Mouse (Mus musculus): ENCODE data around the gene Wdr5. TPM values are rescaled to one million over a fixed set of nuclear protein-coding genes. Genes with fewer than 3 reads are reported as not detected.

Wdr5 gene
- 10 to 100 TPM; 36.4 to 39.2 TPM for total RNA-seq (2021)
- long read RNA-seq, experiment 1, transcript Wdr5-201 (14 exons, 2,890 nt), result major isoform, 49 of 73 reads
- long read RNA-seq, experiment 1, partial matches to known transcripts, result 20 of 73 reads
- long read RNA-seq, experiment 1, other reads (novel, unspliced or antisense), result 4 of 73 reads
- long read RNA-seq, experiment 2, transcript Wdr5-201 (14 exons, 2,890 nt), result major isoform, 53 of 70 reads
- long read RNA-seq, experiment 2, partial matches to known transcripts, result 3 of 70 reads
- long read RNA-seq, experiment 2, other reads (novel, unspliced or antisense), result 14 of 70 reads

DNA sequence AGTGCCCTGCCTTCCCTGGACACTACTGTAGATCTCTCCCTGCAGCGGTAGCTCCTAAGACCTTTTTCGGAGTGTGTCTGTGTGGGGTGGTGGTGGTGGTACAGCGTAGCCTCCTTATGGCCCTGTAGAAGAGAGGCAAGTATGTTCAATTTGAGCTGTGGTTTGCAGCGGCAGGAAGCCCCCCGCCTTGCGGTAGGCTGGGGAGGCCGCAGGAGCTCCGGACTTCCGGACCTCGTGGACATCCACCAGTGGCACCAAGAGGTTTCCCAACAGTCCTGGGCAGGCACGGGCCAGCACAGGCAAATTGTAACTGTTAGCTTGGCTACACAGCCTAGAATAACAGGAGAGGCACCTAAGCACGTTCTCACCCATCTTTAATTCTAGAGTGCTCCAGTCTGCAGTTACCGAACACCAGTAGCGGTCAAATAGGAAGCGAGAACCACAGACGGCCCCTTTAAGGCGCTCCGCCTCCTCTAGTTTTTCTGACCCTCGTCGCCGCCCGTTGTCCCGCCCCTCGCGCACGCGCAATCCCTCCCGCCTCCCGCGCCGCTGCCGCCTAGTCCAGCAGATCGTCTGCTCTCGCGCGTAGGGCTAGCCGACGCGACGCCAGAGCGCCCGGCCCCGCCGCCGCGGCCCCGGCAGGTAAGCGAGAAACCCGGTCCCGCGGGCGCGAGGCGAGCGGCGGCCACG lies at the start of gene Wdr5:
TSS of gene Wdr5 (plus strand) at position 519 of the 690 bp plus-strand sequence.
- DNase-seq (ENCODE audit: low spot score in 2 of 2), result peak; percentile 98 to 99

DNA sequence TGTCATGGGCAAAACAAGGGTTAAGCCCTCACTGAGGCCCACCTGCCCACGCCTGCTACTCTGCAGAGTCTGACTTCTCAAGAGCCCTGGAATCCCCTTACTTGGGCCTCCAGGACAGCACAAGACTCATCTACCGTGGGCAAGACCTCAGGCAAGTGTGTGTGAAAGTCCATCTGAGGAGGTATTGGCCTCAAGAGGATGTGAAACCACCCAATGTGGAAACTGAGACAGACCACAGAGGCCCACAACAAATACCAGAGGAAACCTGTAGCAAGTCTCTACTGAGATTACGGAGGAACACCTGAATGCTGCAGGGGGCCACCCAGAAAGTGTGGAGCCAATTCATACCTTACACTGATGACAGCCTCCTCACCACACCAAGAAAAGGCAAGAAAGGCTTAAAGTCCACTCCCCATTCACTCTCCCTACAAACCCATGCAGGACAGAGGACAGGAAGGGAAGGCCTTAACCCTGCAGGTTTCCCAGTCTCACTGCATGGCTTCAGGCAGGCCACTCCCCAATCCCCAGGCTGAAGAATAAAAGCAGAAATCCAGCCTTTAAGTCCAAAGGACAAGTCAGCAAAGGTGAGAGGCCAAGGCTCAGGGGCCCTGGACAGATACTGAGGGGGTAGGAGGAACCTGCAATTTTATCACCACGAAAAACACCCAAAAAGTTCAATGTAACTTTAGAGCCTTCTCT lies 45.5 kb upstream of the Wdr5 start:
- DNase-seq (ENCODE audit: low spot score in 2 of 2), result no peak

DNA sequence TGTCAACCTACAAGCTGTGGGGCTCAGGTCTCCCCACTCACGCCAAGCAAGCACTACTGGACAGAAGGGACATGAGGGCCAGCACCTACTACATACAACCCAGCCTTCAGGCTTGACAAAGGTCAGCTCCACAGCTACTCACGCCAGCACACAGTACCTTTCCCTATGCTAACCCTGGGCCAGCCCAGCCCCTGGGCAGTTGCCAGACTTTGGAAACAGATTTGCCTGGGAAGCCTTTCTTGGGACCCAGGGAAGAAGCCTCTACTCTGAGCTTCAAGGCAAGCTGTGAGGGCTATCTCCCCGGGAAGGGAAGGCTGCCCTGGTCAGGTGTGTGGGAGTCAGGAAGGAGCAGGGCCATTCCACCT lies 45.0 kb upstream of the Wdr5 start:
- no peak for DNase-seq (ENCODE audit: low spot score in 2 of 2)

DNA sequence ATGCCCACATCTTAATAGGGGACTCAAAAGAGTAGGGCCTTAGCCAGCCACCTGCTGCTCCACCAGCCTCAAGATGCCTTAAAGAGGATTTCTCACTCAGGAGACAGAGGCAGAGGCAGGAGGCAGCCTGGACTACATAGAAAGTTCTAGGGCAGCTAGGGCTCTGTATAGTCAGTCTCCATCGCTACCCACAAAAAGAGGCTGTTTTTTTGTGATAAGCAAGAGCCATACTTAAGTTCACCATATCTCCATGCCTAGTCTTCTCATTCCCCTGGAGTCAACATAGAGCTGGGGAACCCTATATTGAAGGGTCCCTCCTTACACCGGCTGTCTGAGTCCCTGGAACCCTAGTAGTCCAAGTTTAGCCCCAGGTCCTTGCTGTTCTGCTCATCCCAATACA lies 44.4 kb upstream of the Wdr5 start:
- no peak for DNase-seq (ENCODE audit: low spot score in 2 of 2)

DNA sequence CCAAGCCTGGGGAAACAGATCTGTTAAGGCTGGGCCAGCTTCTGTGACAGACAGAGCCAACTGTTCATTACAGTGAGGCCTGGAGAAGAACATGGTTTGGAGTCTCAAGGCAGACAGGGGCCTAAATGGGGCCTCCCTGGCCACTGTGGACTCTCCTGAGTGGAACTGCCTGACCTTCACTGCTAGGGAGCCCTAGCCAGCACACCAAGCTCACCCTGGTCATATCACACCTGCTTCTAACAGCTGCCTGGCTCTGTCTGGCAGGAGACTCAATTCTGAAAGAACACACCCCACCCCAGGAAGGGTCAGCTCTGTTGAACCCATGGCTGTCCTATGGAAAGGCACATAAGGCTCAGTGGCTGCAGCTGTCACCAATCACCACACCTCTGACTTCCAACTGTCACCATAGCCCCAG lies 43.8 kb upstream of the Wdr5 start:
- no peak for DNase-seq (ENCODE audit: low spot score in 2 of 2)

DNA sequence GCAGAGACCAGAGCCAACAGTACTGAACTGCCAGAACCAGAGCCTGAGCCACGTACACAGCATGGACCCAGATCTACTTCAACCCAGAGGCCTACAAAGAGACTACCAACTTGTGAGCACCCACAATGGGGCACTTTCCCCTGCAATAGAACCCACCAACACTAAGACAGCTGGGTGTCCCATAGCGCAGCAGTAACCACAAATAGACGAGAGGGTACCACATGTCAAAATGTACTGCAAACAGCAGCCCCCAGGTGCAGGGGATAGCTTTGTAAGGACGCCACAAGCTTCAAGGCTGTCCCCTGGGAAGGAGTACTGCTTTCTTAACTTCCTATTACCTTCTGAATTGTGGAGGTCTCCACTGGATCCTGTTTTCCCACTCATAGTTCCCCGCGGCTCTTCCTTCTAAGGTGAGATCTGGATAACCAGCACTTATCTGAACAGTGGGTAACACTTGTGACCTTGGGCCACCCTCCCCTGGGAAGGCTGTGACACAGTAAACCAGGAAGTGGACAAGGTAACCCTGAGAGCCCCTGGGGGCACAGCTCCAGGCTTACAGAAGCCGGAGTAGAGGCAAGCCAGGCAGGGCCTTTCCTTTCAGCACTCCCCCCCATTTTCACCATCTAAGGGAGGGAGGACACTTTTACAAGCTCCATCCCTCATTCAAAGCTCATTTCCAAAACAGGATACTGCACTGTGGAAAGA lies 41.7 kb upstream of the Wdr5 start:
- no peak for DNase-seq (ENCODE audit: low spot score in 2 of 2)

DNA sequence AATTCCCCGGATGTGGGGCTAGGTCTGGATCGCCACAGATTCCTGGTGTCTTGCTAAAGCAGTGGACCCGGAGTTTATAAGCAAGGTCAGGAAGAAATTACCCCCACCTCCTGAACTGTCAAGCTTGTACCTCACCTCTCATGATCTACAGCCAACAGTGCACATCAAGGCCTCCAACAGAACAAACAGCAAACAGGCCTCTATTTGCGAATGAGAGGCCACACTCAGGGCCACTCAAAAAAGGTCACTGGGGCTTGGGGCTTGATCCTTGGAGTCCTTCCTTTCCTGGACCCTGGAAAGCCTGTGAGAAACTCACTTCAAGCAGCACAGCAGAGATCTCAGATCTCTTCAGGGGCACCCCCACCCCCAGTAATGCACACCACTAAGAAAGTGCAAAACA lies 41.0 kb upstream of the Wdr5 start:
- DNase-seq (ENCODE audit: low spot score in 2 of 2), result no peak

DNA sequence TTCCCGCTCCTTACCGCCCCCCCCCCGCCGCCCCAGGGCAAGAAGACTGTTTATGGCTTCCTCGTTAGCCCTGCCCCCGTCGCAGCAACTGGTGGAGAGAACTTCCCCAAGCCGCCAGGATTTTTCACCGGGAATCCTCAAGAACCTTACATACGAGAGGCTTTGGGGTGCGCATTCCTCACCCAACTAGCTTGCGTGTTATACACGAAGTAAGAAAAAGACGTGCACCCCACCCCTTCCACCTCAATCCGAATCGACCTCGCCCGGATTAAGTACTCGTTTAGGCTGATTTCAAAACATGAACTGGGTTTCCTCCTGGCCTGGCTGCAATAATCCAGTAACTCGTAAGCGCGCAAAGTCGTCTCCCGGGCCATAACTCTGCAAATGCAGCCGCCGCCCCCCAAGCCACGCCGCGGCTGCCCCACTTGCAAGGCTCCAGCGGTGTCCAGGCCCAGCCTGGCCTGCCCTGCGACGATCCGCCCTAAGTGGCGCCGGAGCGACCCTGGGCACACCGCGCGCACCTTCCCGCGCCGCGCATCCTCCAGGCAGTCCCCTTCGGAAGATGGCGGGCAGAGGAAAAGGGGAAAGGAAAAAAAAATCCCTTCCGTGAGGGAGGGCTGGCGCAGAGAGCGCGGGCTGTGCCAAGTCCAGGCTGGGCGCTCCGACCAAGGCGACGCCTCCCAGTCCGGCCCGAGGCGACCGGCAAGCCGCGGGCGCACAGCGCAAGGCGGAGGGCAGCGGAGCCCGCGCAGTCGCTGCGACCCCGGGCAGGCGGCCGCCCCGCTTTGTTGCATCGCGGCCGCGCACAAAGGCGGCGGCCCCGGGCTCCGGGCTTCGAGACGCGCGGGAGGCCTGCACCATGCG lies 40.1 kb upstream of the Wdr5 start:
- DNase-seq (ENCODE audit: low spot score in 2 of 2), result peak in 1 of 2 experiments; percentile 69

DNA sequence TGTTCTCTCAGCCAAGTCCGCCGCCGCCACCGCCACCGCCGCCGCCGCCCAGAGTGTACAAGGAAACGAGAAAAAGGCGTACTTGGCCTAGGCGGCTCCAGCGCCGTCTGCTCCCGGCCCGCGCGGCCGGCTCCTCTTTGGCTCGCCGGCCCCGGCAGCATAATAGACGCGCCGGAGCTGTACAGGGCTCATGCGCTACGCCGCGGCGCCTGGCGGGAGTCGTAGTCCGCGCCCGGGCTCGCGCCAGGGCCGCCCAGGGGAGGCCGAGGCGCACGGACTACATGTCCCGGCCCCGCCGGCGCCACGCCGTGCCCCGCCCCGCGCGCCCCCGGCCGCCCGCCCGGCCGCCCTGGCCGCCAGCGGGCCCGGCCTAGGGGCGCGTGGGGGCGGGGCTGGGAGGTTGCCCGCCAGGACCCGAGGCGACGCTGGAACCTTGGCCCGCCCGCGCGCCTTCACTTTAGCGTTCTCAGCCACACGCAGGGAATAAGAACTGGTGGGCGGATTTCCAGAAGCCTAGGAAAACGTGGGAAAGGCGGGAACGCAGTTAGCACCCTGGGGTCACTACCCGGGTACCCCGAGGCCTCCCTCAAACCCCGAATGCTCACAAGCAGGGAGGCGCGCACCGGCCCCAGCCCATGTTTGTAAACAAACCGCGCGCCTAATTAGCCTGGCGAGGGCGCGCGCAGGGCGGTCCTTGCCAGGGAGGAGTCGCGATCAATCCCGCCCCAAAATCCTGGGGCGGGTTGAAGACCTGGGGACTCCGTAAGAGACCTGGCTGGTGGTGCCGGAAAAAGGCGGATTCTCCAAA lies 39.3 kb upstream of the Wdr5 start:
- DNase-seq (ENCODE audit: low spot score in 2 of 2), result peak; percentile 86 to 93

DNA sequence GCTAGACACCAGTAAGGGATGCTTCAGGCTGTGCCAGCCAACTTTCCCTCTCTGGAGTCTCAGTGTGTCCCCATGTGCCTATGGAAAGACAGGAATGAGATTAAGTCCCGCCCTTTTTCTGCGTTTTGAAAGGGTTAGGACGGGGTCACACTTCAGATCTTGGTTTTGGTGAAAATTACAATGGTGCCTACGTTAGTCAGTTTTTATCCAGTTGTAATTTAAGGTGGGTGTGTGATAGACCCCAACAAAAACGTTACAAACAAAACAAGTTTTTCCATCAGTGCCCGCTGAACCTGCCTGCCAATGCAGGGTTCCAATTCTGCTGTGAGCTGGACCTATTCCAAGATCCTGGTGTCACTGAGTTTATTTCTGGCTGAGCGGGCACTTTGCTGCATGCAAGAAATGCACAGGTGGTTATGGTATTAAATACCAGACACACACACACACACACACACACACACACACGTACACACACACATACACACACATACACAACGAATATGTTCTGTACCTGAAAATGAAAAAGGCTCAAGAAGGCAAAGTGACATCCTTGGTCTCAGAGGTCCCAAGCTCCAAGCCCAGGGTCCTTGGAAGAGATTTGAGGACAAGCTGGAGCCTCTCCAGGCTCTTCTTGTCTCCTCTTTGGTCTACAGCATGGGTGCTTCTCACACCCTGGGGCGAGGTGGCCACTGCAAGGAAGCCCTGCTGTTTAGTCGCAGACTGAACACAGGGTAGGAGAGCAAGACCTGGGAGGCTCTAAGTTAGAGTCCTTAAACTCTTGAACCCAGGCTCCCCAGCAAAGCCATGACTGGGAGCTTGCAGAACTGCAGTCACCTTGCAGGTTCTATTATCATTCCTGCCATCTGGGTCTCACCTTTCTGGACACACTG lies 38.4 kb upstream of the Wdr5 start:
- no peak for DNase-seq (ENCODE audit: low spot score in 2 of 2)

DNA sequence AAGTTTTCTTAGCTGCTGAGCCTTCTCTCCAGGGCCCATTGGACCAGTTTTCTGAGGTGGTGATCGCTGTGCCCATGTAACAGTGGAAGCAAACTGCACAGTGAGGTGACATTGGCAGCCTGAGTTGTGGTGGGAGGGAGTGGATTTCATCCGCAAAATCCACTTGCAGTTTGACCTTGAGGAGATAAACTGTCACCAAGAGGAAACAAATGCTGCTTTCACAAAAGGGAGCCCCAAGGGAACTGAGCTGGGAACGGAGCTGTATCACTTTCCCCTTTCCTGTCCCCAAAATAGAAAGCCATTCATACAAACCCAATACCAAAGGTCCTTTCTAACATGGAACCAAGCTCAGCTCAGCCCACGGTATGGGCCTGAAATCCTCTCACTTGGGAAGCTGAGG lies 35.1 kb upstream of the Wdr5 start:
- no peak for DNase-seq (ENCODE audit: low spot score in 2 of 2)

DNA sequence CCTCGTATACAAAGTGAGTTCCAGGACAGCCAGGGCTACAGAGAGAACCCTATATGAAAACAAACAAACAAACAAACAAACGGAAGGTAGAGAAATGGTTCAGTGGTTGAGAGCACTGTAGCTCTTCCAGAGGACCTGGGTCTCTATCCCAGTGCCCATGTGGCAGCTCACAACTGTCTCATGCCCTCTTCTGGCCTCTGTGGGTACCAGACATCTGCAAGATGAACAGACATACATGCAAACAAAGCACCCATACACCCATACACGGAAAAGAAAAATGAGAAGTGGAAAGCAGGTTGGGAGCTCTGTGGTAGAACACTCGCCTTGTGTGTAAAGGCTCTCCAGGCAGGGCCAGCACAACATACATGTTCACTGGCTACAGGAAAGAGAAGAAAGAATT lies 34.6 kb upstream of the Wdr5 start:
- DNase-seq (ENCODE audit: low spot score in 2 of 2), result no peak

DNA sequence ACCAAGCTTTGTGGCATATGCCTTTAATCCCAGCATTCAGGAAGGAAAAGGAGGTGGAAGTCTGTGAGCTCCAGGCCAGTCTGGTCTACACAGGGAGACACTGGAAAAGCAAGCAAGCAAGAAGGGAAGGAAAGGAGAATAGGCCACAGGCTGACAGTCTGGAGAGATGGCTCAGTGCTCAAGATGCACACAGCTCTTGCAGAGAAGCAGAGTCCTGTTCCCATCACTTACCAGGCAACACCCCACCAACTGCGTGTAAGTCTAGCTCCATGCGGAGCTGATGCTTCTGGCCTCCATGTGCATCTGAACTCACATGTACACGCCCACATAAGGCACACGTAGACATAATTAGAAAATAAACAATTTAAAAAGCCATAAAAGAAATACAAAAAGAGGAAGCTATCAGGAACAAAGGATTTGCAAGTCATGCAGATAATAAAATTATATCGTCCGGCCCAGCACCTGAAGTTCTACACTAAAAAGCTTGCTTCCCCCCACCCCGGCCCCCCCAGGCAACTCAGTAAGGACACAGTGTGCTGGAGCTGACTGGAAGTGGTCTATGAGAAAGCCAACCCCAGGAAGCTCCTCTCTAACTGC lies 32.6 kb upstream of the Wdr5 start:
- DNase-seq (ENCODE audit: low spot score in 2 of 2), result no peak

DNA sequence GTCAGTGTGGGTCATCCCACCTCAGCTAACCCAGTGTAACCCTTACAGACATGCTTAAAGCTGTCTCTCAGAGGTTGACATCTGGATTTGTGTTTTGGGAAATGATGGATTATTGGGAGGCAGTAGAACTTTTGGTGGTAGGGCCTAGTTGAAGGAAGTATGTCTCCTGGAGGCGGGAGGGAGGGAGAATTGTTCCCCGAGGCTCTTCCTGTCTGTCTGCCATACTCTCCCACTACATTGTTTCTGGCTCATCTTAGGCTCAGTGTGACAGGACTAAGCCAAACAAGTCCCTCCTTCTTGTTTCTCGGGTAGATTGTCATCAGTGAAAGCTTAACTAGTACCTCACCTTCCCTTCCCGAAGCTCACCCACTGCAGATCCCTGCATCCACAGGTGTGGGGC lies 28.2 kb upstream of the Wdr5 start:
- DNase-seq (ENCODE audit: low spot score in 2 of 2), result no peak

DNA sequence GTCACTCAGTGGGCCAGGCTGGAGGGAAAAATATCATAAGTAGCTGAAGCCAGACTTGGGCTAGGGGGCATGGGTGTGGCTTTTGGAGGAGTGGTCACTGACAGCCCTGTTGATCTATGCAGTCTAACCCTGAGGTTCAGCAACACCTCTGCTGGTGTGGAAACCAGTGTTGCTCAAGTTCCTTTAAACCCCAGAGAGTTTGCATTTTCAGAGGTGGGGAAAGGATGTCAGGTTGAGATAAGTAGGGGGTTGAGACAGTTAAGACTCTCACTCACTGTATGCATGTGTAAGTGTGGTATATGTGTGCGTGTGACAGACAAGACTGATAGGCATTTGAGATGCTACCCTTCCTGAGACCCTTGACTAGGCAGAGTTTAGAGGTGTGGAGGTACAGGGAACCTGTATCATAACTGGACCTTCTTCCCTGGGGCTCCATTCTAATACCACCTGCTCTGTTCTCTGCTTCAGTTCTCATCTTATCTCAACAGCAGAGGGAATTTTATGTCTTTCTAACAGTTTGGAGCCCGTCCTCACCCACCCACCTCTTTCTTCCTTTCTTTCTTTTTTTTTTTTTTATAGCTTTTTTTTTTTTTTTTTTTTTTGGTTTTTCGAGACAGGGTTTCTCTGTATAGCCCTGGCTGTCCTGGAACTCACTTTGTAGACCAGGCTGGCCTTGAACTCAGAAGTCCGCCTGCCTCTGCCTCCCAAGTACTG lies 27.5 kb upstream of the Wdr5 start:
- no peak for DNase-seq (ENCODE audit: low spot score in 2 of 2)

DNA sequence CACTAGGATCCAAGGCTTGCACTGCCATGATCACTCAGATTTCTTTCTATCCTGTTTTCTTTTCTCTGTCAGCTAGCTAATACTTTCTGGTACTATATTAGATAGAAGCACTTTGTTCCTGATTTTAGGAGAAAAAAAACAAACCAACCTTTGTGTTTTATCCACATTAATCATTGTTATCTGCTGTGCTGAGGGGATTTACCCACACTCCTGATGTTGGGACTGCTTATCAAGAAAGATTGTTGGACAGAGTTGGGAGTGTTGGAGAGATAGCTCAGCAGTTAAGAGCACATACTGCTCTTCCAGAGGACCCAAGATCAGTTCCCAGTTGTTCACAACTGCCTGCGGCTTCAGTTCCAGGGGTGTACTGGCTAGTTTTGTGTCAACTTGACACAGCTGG lies 26.6 kb upstream of the Wdr5 start:
- no peak for DNase-seq (ENCODE audit: low spot score in 2 of 2)

DNA sequence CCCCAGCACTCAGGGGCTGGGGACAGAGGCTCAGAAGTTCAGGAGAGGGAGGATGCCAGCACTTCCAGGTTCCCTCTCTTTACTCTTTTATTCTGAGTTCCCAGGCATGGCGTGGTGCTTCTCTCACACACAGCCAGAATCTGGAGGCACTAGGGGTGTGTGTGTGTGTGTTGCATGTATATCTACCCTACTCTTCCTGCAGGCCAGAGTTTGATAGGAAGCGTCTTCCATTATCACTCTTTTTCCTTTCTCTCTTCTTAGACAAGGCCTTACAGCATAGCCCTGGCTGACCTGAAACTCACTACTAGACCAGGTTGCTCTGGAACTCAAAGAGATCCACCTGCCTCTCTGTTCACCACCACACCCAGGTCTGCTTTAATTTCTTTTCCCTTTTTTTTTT lies 24.0 kb upstream of the Wdr5 start:
- DNase-seq (ENCODE audit: low spot score in 2 of 2), result no peak

DNA sequence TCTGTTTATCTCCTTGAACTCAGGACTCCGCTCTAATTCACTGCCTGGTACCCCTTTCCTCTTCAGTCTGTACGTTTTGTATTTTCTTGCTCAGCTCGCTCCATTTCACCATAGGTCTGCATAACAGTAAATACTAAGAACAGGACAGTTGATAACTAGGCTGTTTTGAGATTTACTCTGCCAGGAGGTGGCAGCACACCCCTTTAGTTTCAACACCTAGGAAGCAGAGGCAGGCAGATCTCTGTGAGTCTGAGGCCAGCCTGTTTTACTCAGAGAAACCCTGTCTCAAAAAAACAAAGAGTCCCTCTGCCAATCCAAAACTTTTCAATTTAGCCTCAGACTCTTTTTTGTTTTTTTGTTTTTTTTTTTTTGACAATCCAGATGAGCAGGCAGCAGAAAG lies 21.0 kb upstream of the Wdr5 start:
- DNase-seq (ENCODE audit: low spot score in 2 of 2), result no peak
